Mouse (Mus musculus) E14TG2a.4 (cell line): ENCODE measurements at regions not wholly inside any gene's neighbourhood (a gene's known extent, or its start where the extent isn't known, plus 50 kb on each side); places are given as distances from the start of the nearest gene placed in this dataset.
A peak's percentile ranks its signal among the peaks of the same experiment; 100 is the strongest.

Experiments used
- H3K27me3 ChIP-seq: 2 replicates; pipeline ENCODE4 v1.6.1; 2014; ENCODE audit warnings: low read length, control low read depth; ENCODE audit not compliant: insufficient read depth
- H3K36me3 ChIP-seq: 2 replicates; pipeline ENCODE4 v1.6.1; 2014; ENCODE audit warnings: low read length, control low read depth; ENCODE audit not compliant: insufficient read depth
- H3K4me1 ChIP-seq: replicated peaks from 2 replicates; pipeline ENCODE4 v1.6.1; 2014; ENCODE audit warnings: low read depth, low read length, control low read depth
- H3K4me3 ChIP-seq: replicated peaks from 2 replicates; pipeline ENCODE4 v1.5.1; 2014; ENCODE audit warnings: mild to moderate bottlenecking, low read length
- H3K9me3 ChIP-seq: 2 replicates; pipeline ENCODE4 v1.6.1; 2014; ENCODE audit warnings: low read length, control low read depth
- CTCF ChIP-seq: conservative IDR thresholded peaks from 2 replicates; pipeline ENCODE4 v1.5.1; 2014; ENCODE audit warnings: low read length
- NANOG ChIP-seq: IDR thresholded peaks from 2 replicates; pipeline ENCODE4 v1.6.1; 2014; ENCODE audit warnings: borderline replicate concordance, low read length, mixed read lengths
- POU5F1 ChIP-seq: IDR thresholded peaks from 2 replicates; pipeline ENCODE4 v1.6.1; 2014; ENCODE audit warnings: low read length, borderline replicate concordance

GRCm38 (mm10) chrX:47330969-47331368, 561.8 kb downstream of the Smarca1 start:
- no peaks in the 10 kb centered on the region for H3K36me3 ChIP-seq
- H3K9me3 ChIP-seq, result no peaks in the 10 kb centered on the region
- H3K4me3 ChIP-seq, result no peak overlapping the region
- H3K4me1 ChIP-seq, result no peaks in the 10 kb centered on the region
- TF ChIP-seq CTCF (no peak), POU5F1 (no peak), NANOG (no peak)
- H3K27me3 ChIP-seq, result no peaks in the 10 kb centered on the region

GRCm38 (mm10) chrX:47328817-47329216, 564.0 kb downstream of the Smarca1 start:
- no peaks in the 10 kb centered on the region for H3K36me3 ChIP-seq
- H3K9me3 ChIP-seq, result no peaks in the 10 kb centered on the region
- H3K27me3 ChIP-seq, result no peaks in the 10 kb centered on the region
- no peak overlapping the region for H3K4me3 ChIP-seq
- peak; percentile 23 for TF ChIP-seq CTCF
- TF ChIP-seq NANOG, result no peak
- no peaks in the 10 kb centered on the region for H3K4me1 ChIP-seq

GRCm38 (mm10) chrX:47315810-47316209, 577.0 kb downstream of the Smarca1 start:
- Histone ChIP-seq H3K4me3 (no peak overlapping the region), H3K9me3 (no peaks in the 10 kb centered on the region), H3K4me1 (no peaks in the 10 kb centered on the region), H3K36me3 (no peaks in the 10 kb centered on the region), H3K27me3 (no peaks in the 10 kb centered on the region)
- TF ChIP-seq POU5F1 (no peak), NANOG (no peak), CTCF (no peak)

GRCm38 (mm10) chrX:47307140-47307539, 585.6 kb downstream of the Smarca1 start:
- no peak for TF ChIP-seq NANOG
- no peak for TF ChIP-seq CTCF
- no peak for TF ChIP-seq POU5F1
- H3K4me3 ChIP-seq, result no peak overlapping the region
- H3K36me3 ChIP-seq, result no peaks in the 10 kb centered on the region
- H3K27me3 ChIP-seq, result no peaks in the 10 kb centered on the region
- no peaks in the 10 kb centered on the region for H3K9me3 ChIP-seq
- H3K4me1 ChIP-seq, result no peaks in the 10 kb centered on the region

- Histone ChIP-seq H3K9me3 (no peaks in the 10 kb centered on the region), H3K27me3 (no peaks in the 10 kb centered on the region), H3K4me1 (no peaks in the 10 kb centered on the region), H3K36me3 (no peaks in the 10 kb centered on the region), H3K4me3 (no peak overlapping the region)
- TF ChIP-seq CTCF, result no peak
- no peak for TF ChIP-seq POU5F1
- TF ChIP-seq NANOG, result no peak
Observed at GRCm38 (mm10) chrX:47303547-47303946, 589.2 kb downstream of the Smarca1 start.

- Histone ChIP-seq H3K9me3 (no peaks in the 10 kb centered on the region), H3K4me3 (no peak overlapping the region), H3K4me1 (no peaks in the 10 kb centered on the region), H3K27me3 (no peaks in the 10 kb centered on the region), H3K36me3 (no peaks in the 10 kb centered on the region)
- TF ChIP-seq POU5F1 (no peak), CTCF (peak; percentile 42)
Observed at GRCm38 (mm10) chrX:47292548-47293147, 600.1 kb downstream of the Smarca1 start.
